Mouse (Mus musculus): ENCODE measurements at regions not wholly inside any gene's neighbourhood (a gene's known extent, or its start where the extent isn't known, plus 50 kb on each side); places are given as distances from the start of the nearest gene placed in this dataset.
"Not testable (repeated sequence)": the region's sequence is repeated elsewhere in the genome, so short reads cannot be mapped to it uniquely, and the experiment has no call there.

GRCm38 (mm10) chr17:94866630-94867029 lies 116.8 kb upstream of the Mettl4 start:
- H3K36me3 ChIP-seq, result no peaks in the 10 kb centered on the region
- no peaks in the 10 kb centered on the region for H3K9me3 ChIP-seq
- no peak for ATAC-seq (ENCODE audit: insufficient number of reproducible peaks, low FRiP score, low TSS enrichment, low read depth)
- H3K4me3 ChIP-seq, result no peak overlapping the region
- 95% methylated on average over 1 of the region's 1 CpGs for WGBS
- H3K27ac ChIP-seq, result no peak overlapping the region
- no peak overlapping the region for H3K9ac ChIP-seq
- no peaks in the 10 kb centered on the region for H3K27me3 ChIP-seq
- H3K4me2 ChIP-seq, result no peak overlapping the region
- no peaks in the 10 kb centered on the region for H3K4me1 ChIP-seq

- Histone ChIP-seq H3K4me2 (peak overlapping the region; percentile 47), H3K4me3 (peak overlapping the region; percentile 53), H3K9ac (peak overlapping the region; percentile 35), H3K27ac (peak overlapping the region; percentile 59; the same call in 1 of the 2 replicates)
- not testable (repeated sequence) for H3K36me3 ChIP-seq, H3K4me1 ChIP-seq, H3K9me3 ChIP-seq, H3K27me3 ChIP-seq
- 13% methylated on average over 20 of the region's 21 CpGs for WGBS
- peak; percentile 93 for ATAC-seq (ENCODE audit: insufficient number of reproducible peaks, low FRiP score, low TSS enrichment, low read depth)
Observed at GRCm38 (mm10) chr17:94864531-94865318, 114.9 kb upstream of the Mettl4 start.

- 86% methylated on average over 4 of the region's 4 CpGs for WGBS
- H3K4me1 ChIP-seq; H3K9me3 ChIP-seq; H3K4me2 ChIP-seq; H3K27ac ChIP-seq; H3K36me3 ChIP-seq; H3K9ac ChIP-seq; ATAC-seq (ENCODE audit: insufficient number of reproducible peaks, low FRiP score, low TSS enrichment, low read depth); H3K4me3 ChIP-seq; H3K27me3 ChIP-seq: not testable (repeated sequence)
Observed at GRCm38 (mm10) chr17:94854698-94855097, 104.9 kb upstream of the Mettl4 start.

- H3K9me3 ChIP-seq, result no peaks in the 10 kb centered on the region
- peak; percentile 90 for ATAC-seq (ENCODE audit: insufficient number of reproducible peaks, low FRiP score, low TSS enrichment, low read depth)
- peak overlapping the region; percentile 86 for H3K27ac ChIP-seq
- no peaks in the 10 kb centered on the region for H3K36me3 ChIP-seq
- H3K4me1 ChIP-seq, result 0 out of 2 replicates have a peak, but pooled peaks cover 3% of the 10 kb centered on the region
- no peaks in the 10 kb centered on the region for H3K27me3 ChIP-seq
- H3K4me2 ChIP-seq, result peak overlapping the region; percentile 77
- peak overlapping the region; percentile 54 for H3K9ac ChIP-seq
- WGBS, result 2% methylated on average over 20 of the region's 20 CpGs
- peak overlapping the region; percentile 67 for H3K4me3 ChIP-seq
Observed at GRCm38 (mm10) chr17:94834446-94835117, 84.8 kb upstream of the Mettl4 start.

GRCm38 (mm10) chr17:94834067-94834445 lies 84.2 kb upstream of the Mettl4 start:
- H3K9me3 ChIP-seq; H3K27me3 ChIP-seq; H3K4me1 ChIP-seq; ATAC-seq (ENCODE audit: insufficient number of reproducible peaks, low FRiP score, low TSS enrichment, low read depth); H3K36me3 ChIP-seq: not testable (repeated sequence)
- 8% methylated on average over 9 of the region's 9 CpGs for WGBS
- Histone ChIP-seq H3K4me3 (peak overlapping the region; percentile 67), H3K9ac (peak overlapping the region; percentile 54), H3K4me2 (peak overlapping the region; percentile 77), H3K27ac (peak overlapping the region; percentile 86)

DNA sequence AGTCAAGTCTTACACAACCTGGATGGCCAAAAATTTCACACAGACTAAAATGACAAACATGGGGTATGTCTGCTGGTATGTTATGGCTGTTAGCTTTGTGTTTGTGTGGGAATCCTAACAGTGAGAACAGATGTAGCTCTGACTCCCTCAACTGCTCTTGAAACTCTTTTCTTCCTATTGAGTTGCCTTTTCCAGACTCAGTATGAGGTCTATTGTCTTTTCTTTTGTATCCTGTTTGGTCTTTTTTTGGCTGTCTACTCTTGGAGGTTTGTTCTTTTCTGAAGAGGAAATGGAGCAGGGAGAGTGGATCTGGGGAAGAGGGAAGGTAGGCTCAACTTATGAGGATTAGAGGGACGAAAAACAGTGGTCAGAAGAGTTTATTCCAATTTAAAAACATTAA lies 76.6 kb upstream of the Mettl4 start:
- not testable (repeated sequence) for H3K4me1 ChIP-seq; H3K4me3 ChIP-seq; H3K27ac ChIP-seq; H3K27me3 ChIP-seq; H3K9ac ChIP-seq; ATAC-seq (ENCODE audit: insufficient number of reproducible peaks, low FRiP score, low TSS enrichment, low read depth); H3K4me2 ChIP-seq
- Histone ChIP-seq H3K9me3 (peaks cover 15% of the 10 kb centered on the region), H3K36me3 (peaks cover 31% of the 10 kb centered on the region)
- 89% methylated on average over 1 of the region's 1 CpGs for WGBS

DNA sequence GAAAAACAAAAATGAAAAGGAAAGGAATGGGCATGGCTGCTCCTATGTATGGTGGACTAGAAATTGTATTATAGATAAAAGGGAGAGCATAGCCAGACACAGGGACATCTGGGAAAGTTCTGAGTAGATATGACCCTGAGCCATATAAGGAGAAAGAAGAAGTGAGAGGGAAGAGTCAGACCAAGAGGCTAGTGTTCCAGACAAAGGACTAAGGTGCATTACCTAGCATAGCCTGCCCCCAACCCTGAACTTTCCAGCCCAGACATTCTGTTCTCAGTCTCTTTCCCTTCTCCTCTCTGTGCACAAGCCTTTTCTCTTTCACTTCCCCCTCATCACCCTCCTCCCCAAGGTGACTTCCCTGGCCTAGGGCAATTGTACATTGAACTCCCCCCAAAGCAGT lies 58.9 kb upstream of the Mettl4 start:
- no peak overlapping the region for H3K27ac ChIP-seq
- no peak overlapping the region for H3K9ac ChIP-seq
- H3K4me1 ChIP-seq, result no peaks in the 10 kb centered on the region
- no peak overlapping the region for H3K4me3 ChIP-seq
- peaks cover 3% of the 10 kb centered on the region for H3K36me3 ChIP-seq
- no peak overlapping the region for H3K4me2 ChIP-seq
- H3K27me3 ChIP-seq, result no peaks in the 10 kb centered on the region
- 0 out of 2 replicates have a peak, but pooled peaks cover 4% of the 10 kb centered on the region for H3K9me3 ChIP-seq
- no peak for ATAC-seq (ENCODE audit: insufficient number of reproducible peaks, low FRiP score, low TSS enrichment, low read depth)
